Comparison of ENCODE assay signal across 12 mouse cellular contexts in genomic region chr16:18428516-18429042, GRCm38 (mm10). TPM values are rescaled to one million over a fixed set of nuclear protein-coding genes. Genes with fewer than 3 reads are reported as not detected.
DNase-seq lines count a peak whose midpoint lies in the region; ATAC-seq and TF ChIP-seq lines count a peak whose summit lies in the region.
"Had no signal": no experiment of that assay in that cellular context is flagged by ENCODE, and none has a peak within 500 bp of the region (broad histone marks: within the 10 kb centered on the region; RNA-seq: fewer than 3 reads in every experiment).

No protein-coding gene starts in this region.

- whole genome bisulfite sequencing in forebrain, embryonic 11.5 days = 86% methylated on average over 7 of the region's 7 CpGs
- 90% methylated on average over 7 of the region's 7 CpGs for WGBS in forebrain, embryonic 15.5 days
- WGBS in midbrain, embryonic 10.5 days = 90% methylated on average over 7 of the region's 7 CpGs
- 88% methylated on average over 7 of the region's 7 CpGs for WGBS in midbrain, embryonic 14.5 days
- 16% methylated on average over 7 of the region's 7 CpGs for WGBS in liver, embryonic 14.5 days (ENCODE audit: insufficient replicate concordance)
- WGBS in stomach, embryonic 15.5 days = 81% methylated on average over 7 of the region's 7 CpGs

- H3K9me3 ChIP-seq in forebrain, embryonic 11.5 days (ENCODE audit: control insufficient read depth, low read length) = no peaks in the 10 kb centered on the region
- H3K9me3 ChIP-seq in forebrain, embryonic 15.5 days = no peaks in the 10 kb centered on the region
- H3K9me3 ChIP-seq in midbrain, embryonic 10.5 days (replicated peaks) = no peaks in the 10 kb centered on the region
- no peaks in the 10 kb centered on the region for H3K9me3 ChIP-seq in midbrain, embryonic 14.5 days (ENCODE audit: control insufficient read depth, low read length)
- H3K9me3 ChIP-seq in liver, embryonic 14.5 days (ENCODE audit: control insufficient read depth, low read length) = no peaks in the 10 kb centered on the region
- no peaks in the 10 kb centered on the region for H3K9me3 ChIP-seq in stomach, embryonic 15.5 days
- H3K9me3 ChIP-seq: limb, embryonic 10.5 days had no signal

- no peak overlapping the region for H3K4me3 ChIP-seq in forebrain, embryonic 11.5 days (ENCODE audit: low read depth, low read length)
- no peak overlapping the region for H3K4me3 ChIP-seq in forebrain, embryonic 15.5 days
- H3K4me3 ChIP-seq in midbrain, embryonic 10.5 days = no peak overlapping the region
- no peak overlapping the region for H3K4me3 ChIP-seq in midbrain, embryonic 14.5 days (replicated peaks; ENCODE audit: low read depth, low read length)
- peak overlapping the region; percentile 82 to 100 for H3K4me3 ChIP-seq in liver, embryonic 14.5 days (ENCODE audit: insufficient read depth in 1 of 2, low read depth in 2 of 2, low read length in 2 of 2)
- H3K4me3 ChIP-seq in stomach, embryonic 15.5 days (replicated peaks) = no peak overlapping the region
- H3K4me3 ChIP-seq: limb, embryonic 10.5 days; myocyte had no signal

- no peaks in the 10 kb centered on the region for H3K27me3 ChIP-seq in forebrain, embryonic 11.5 days (ENCODE audit: control insufficient read depth, insufficient read depth, low read length)
- H3K27me3 ChIP-seq in forebrain, embryonic 15.5 days = no peaks in the 10 kb centered on the region
- no peaks in the 10 kb centered on the region for H3K27me3 ChIP-seq in midbrain, embryonic 10.5 days (ENCODE audit: low read depth, poor library complexity, severe bottlenecking)
- H3K27me3 ChIP-seq in midbrain, embryonic 14.5 days (ENCODE audit: control insufficient read depth, insufficient read depth, low read length) = no peaks in the 10 kb centered on the region
- no peaks in the 10 kb centered on the region for H3K27me3 ChIP-seq in liver, embryonic 14.5 days (ENCODE audit: control insufficient read depth, insufficient read depth, low read length)
- H3K27me3 ChIP-seq in stomach, embryonic 15.5 days (replicated peaks) = no peaks in the 10 kb centered on the region

- DNase-seq in forebrain, embryonic 11.5 days (ENCODE audit: low spot score) = no peak
- no peak for DNase-seq in midbrain, embryonic 10.5 days (ENCODE audit: low spot score)
- DNase-seq in midbrain, embryonic 14.5 days = no peak
- DNase-seq in liver, embryonic 14.5 days (ENCODE audit: low read depth in 3 of 3, low spot score in 3 of 3) = peak; percentile 84 to 86 (median 86)
- no peak for DNase-seq in right cerebral cortex, postnatal 25 days
- DNase-seq in thymus, postnatal 0 days (ENCODE audit: low spot score) = no peak
- DNase-seq: heart, adult 11 months; kidney, postnatal 4 days had no signal

- TF ChIP-seq EP300 in liver, embryonic 14.5 days (IDR thresholded peaks at IDR 0.05; ENCODE audit: low read depth) = peak; percentile 87

- ATAC-seq in forebrain, embryonic 11.5 days (replicated peaks; ENCODE audit: low FRiP score) = no peak
- no peak for ATAC-seq in forebrain, embryonic 15.5 days (replicated peaks)
- ATAC-seq in midbrain, embryonic 14.5 days (ENCODE audit: low FRiP score, low TSS enrichment) = no peak
- peak; percentile 93 for ATAC-seq in liver, embryonic 14.5 days (ENCODE audit: insufficient read depth)
- peak; percentile 88 for ATAC-seq in stomach, embryonic 15.5 days (ENCODE audit: insufficient read depth, low FRiP score, low read depth)

- H3K4me2 ChIP-seq in forebrain, embryonic 11.5 days (ENCODE audit: low read depth, low read length, severe bottlenecking) = 0 out of 2 replicates have a peak overlapping the region, but pooled peaks have one; percentile 9
- H3K4me2 ChIP-seq in forebrain, embryonic 15.5 days (replicated peaks) = no peak overlapping the region
- H3K4me2 ChIP-seq in midbrain, embryonic 14.5 days (ENCODE audit: low read length) = no peak overlapping the region
- H3K4me2 ChIP-seq in liver, embryonic 14.5 days (ENCODE audit: low read depth) = peak overlapping the region; percentile 96
- no peak overlapping the region for H3K4me2 ChIP-seq in stomach, embryonic 15.5 days

- H3K36me3 ChIP-seq in forebrain, embryonic 11.5 days (ENCODE audit: control insufficient read depth, insufficient read depth, low read length) = no peaks in the 10 kb centered on the region
- 0 out of 2 replicates have a peak, but pooled peaks cover 2% of the 10 kb centered on the region for H3K36me3 ChIP-seq in forebrain, embryonic 15.5 days
- H3K36me3 ChIP-seq in midbrain, embryonic 10.5 days = peaks cover 11% of the 10 kb centered on the region
- no peaks in the 10 kb centered on the region for H3K36me3 ChIP-seq in midbrain, embryonic 14.5 days (ENCODE audit: control insufficient read depth, insufficient read depth, low read length)
- H3K36me3 ChIP-seq in liver, embryonic 14.5 days (replicated peaks; ENCODE audit: control insufficient read depth, insufficient read depth, low read depth) = peaks cover 26% of the 10 kb centered on the region
- H3K36me3 ChIP-seq in stomach, embryonic 15.5 days = no peaks in the 10 kb centered on the region

- no peak overlapping the region for H3K27ac ChIP-seq in forebrain, embryonic 11.5 days (ENCODE audit: low read depth, low read length)
- no peak overlapping the region for H3K27ac ChIP-seq in forebrain, embryonic 15.5 days (replicated peaks)
- H3K27ac ChIP-seq in midbrain, embryonic 10.5 days (replicated peaks) = 0 out of 2 replicates have a peak overlapping the region, but pooled peaks have one; percentile 1
- no peak overlapping the region for H3K27ac ChIP-seq in midbrain, embryonic 14.5 days (replicated peaks; ENCODE audit: low read depth, low read length)
- H3K27ac ChIP-seq in liver, embryonic 14.5 days = peak overlapping the region; percentile 98
- peak overlapping the region; percentile 1; the same call in 1 of the 2 replicates for H3K27ac ChIP-seq in stomach, embryonic 15.5 days
- H3K27ac ChIP-seq: limb, embryonic 10.5 days had no signal

- 0 out of 2 replicates have a peak, but pooled peaks cover 6% of the 10 kb centered on the region for H3K4me1 ChIP-seq in forebrain, embryonic 11.5 days (replicated peaks; ENCODE audit: control insufficient read depth, insufficient read depth, low read length)
- peaks cover 28% of the 10 kb centered on the region for H3K4me1 ChIP-seq in forebrain, embryonic 15.5 days
- peaks cover 35% of the 10 kb centered on the region for H3K4me1 ChIP-seq in midbrain, embryonic 10.5 days
- H3K4me1 ChIP-seq in midbrain, embryonic 14.5 days (ENCODE audit: control insufficient read depth, insufficient read depth, low read length) = peaks cover 22% of the 10 kb centered on the region
- H3K4me1 ChIP-seq in liver, embryonic 14.5 days (replicated peaks; ENCODE audit: control insufficient read depth in 2 of 2, insufficient read depth in 2 of 2, low read length in 1 of 2) = peaks cover 32 to 40% of the 10 kb centered on the region in 2 experiments
- H3K4me1 ChIP-seq in stomach, embryonic 15.5 days = peaks cover 14% of the 10 kb centered on the region

- TF ChIP-seq CTCF in liver, embryonic 14.5 days (IDR thresholded peaks at IDR 0.05; ENCODE audit: low read depth) = 0 out of 2 replicates have a peak, but pooled peaks have one; percentile 0

- H3K9ac ChIP-seq in forebrain, embryonic 11.5 days (ENCODE audit: low read length) = no peak overlapping the region
- H3K9ac ChIP-seq in forebrain, embryonic 15.5 days (replicated peaks) = no peak overlapping the region
- H3K9ac ChIP-seq in midbrain, embryonic 14.5 days (replicated peaks; ENCODE audit: low read length) = no peak overlapping the region
- H3K9ac ChIP-seq in liver, embryonic 14.5 days (replicated peaks) = peak overlapping the region; percentile 91
- no peak overlapping the region for H3K9ac ChIP-seq in stomach, embryonic 15.5 days

RNA-seq across cellular contexts. Expression of gene Comt, which starts 1.9 kb away (rescaled TPM):
- polyA plus RNA-seq in forebrain, embryonic 11.5 days (2014; fragmentation: Nextera tagmentation; extraction: Ambion mirVana) = 53.6 and 55.2 TPM in 2 replicates
- polyA plus RNA-seq in forebrain, embryonic 15.5 days (2015; fragmentation: Nextera tagmentation; extraction: Ambion mirVana) = 83.0 and 84.4 TPM in 2 replicates
- 62.0 and 66.0 TPM in 2 replicates for polyA plus RNA-seq in midbrain, embryonic 10.5 days (2016; fragmentation: Nextera tagmentation; extraction: Ambion mirVana)
- polyA plus RNA-seq in midbrain, embryonic 14.5 days (2014; fragmentation: Nextera tagmentation; extraction: Ambion mirVana) = 79.9 and 81.3 TPM in 2 replicates
- polyA plus RNA-seq in liver, embryonic 14.5 days (2012; rRNA removed) = 73.8 and 84.7 TPM in 2 replicates
- 69.8 and 80.4 TPM in 2 replicates for polyA plus RNA-seq in liver, embryonic 14.5 days (2014; fragmentation: Nextera tagmentation; extraction: Ambion mirVana)
- polyA plus RNA-seq in stomach, embryonic 15.5 days (2015; fragmentation: Nextera tagmentation; extraction: Ambion mirVana) = 95.5 and 101 TPM in 2 replicates
- polyA plus RNA-seq in thymus, postnatal 0 days (2015; fragmentation: Nextera tagmentation; extraction: Ambion mirVana) = 73.8 and 83.6 TPM in 2 replicates

RNA-seq across cellular contexts. Expression of gene Txnrd2, which starts 2.4 kb away (rescaled TPM):
- polyA plus RNA-seq in forebrain, embryonic 11.5 days (2014; fragmentation: Nextera tagmentation; extraction: Ambion mirVana) = 24.8 and 26.7 TPM in 2 replicates
- 24.2 and 26.3 TPM in 2 replicates for polyA plus RNA-seq in forebrain, embryonic 15.5 days (2015; fragmentation: Nextera tagmentation; extraction: Ambion mirVana)
- 30.6 and 30.7 TPM in 2 replicates for polyA plus RNA-seq in midbrain, embryonic 10.5 days (2016; fragmentation: Nextera tagmentation; extraction: Ambion mirVana)
- polyA plus RNA-seq in midbrain, embryonic 14.5 days (2014; fragmentation: Nextera tagmentation; extraction: Ambion mirVana) = 24.9 and 28.7 TPM in 2 replicates
- polyA plus RNA-seq in liver, embryonic 14.5 days (2012; rRNA removed) = 79.9 and 113 TPM in 2 replicates
- polyA plus RNA-seq in liver, embryonic 14.5 days (2014; fragmentation: Nextera tagmentation; extraction: Ambion mirVana) = 110 and 112 TPM in 2 replicates
- 24.4 and 26.1 TPM in 2 replicates for polyA plus RNA-seq in stomach, embryonic 15.5 days (2015; fragmentation: Nextera tagmentation; extraction: Ambion mirVana)
- polyA plus RNA-seq in thymus, postnatal 0 days (2015; fragmentation: Nextera tagmentation; extraction: Ambion mirVana) = 11.3 and 12.3 TPM in 2 replicates

Comparison
In these comparisons a context has a peak if more than half of its experiments do, and no peak if none do; other contexts are left out.
1. H3K27ac ChIP-seq: peak in midbrain, embryonic 10.5 days (single experiment), liver, embryonic 14.5 days (single experiment) and stomach, embryonic 15.5 days (single experiment); none in forebrain, embryonic 11.5 days (single experiment), forebrain, embryonic 15.5 days (single experiment) and midbrain, embryonic 14.5 days (single experiment).
2. H3K4me2 ChIP-seq: peak in forebrain, embryonic 11.5 days (single experiment) and liver, embryonic 14.5 days (single experiment); none in forebrain, embryonic 15.5 days (single experiment), midbrain, embryonic 14.5 days (single experiment) and stomach, embryonic 15.5 days (single experiment).
3. ATAC-seq: peak in liver, embryonic 14.5 days (single experiment) and stomach, embryonic 15.5 days (single experiment); none in forebrain, embryonic 11.5 days (single experiment), forebrain, embryonic 15.5 days (single experiment) and midbrain, embryonic 14.5 days (single experiment).
4. DNase-seq: peak in liver, embryonic 14.5 days (3 of 3); none in forebrain, embryonic 11.5 days (single experiment), midbrain, embryonic 10.5 days (single experiment), midbrain, embryonic 14.5 days (single experiment), right cerebral cortex, postnatal 25 days (single experiment) and thymus, postnatal 0 days (single experiment).
5. H3K4me3 ChIP-seq: peak in liver, embryonic 14.5 days (2 of 2); none in forebrain, embryonic 11.5 days (single experiment), forebrain, embryonic 15.5 days (single experiment), midbrain, embryonic 10.5 days (single experiment), midbrain, embryonic 14.5 days (single experiment) and stomach, embryonic 15.5 days (single experiment).